In the genomic region with DNA sequence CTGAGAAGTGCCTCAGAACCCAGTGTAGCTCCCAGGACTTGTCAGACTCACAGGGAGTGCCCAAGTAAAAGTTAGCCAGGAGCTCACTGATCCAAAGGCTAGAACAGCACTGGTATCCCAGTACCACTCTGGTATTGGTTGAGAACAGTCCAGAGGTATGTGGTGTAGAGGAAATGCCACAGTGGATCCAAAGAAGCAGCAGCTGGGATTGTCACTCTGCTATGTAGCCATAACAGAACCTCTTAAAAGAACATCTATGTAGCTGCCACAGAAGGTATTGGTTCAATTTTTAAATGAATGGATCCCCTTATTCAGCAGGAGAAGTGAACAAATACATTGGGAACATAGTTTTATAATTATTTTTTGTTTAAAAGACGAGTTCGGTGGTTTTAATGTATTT, we compare ENCODE assay signal across 14 mouse cellular contexts.
"Had no signal": no experiment of that assay in that cellular context is flagged by ENCODE, and none has a peak within 500 bp of the region (broad histone marks: within the 10 kb centered on the region; RNA-seq: fewer than 3 reads in every experiment).

No protein-coding gene starts in this region.

- H3K9me3 ChIP-seq: midbrain, embryonic 10.5 days; midbrain, embryonic 12.5 days; neural tube, embryonic 12.5 days had no signal

- DNase-seq: lung, adult 18-20 months; lung, embryonic 14.5 days; lung, postnatal 10 days; lung, postnatal 4 days; midbrain, embryonic 14.5 days; right cerebral cortex, postnatal 14 days; spleen, adult 18-20 months; thymus, adult 18-20 months; thymus, postnatal 14 days; thymus, postnatal 4 days had no signal

- H3K27me3 ChIP-seq: midbrain, embryonic 12.5 days; neural tube, embryonic 12.5 days had no signal

- ATAC-seq: midbrain, embryonic 16.5 days had no signal

- H3K4me2 ChIP-seq: lung, embryonic 14.5 days; midbrain, embryonic 12.5 days; neural tube, embryonic 12.5 days had no signal

- H3K4me1 ChIP-seq: midbrain, embryonic 10.5 days; midbrain, embryonic 12.5 days; neural tube, embryonic 12.5 days had no signal

- H3K27ac ChIP-seq: midbrain, embryonic 10.5 days; midbrain, embryonic 12.5 days; neural tube, embryonic 12.5 days had no signal

- H3K4me3 ChIP-seq: midbrain, embryonic 10.5 days; midbrain, embryonic 12.5 days; neural tube, embryonic 12.5 days had no signal

- H3K36me3 ChIP-seq: midbrain, embryonic 10.5 days; midbrain, embryonic 12.5 days; neural tube, embryonic 12.5 days had no signal

- H3K9ac ChIP-seq: lung, embryonic 14.5 days; midbrain, embryonic 12.5 days; neural tube, embryonic 12.5 days had no signal
